Mouse (Mus musculus) thymus, adult 2 months (tissue): ENCODE measurements around the gene Ccdc93. TPM values are rescaled to one million over a fixed set of nuclear protein-coding genes. Genes with fewer than 3 reads are reported as not detected.

Experiments
- DNase-seq: peaks from one replicate; pipeline ENCODE4 v3.0.0; 2021
- H3K27ac ChIP-seq: fragments of 200-500 bp; 2 replicates; pipeline ENCODE4 v1.5.1; 2012; ENCODE audit warnings: low read length, control low read depth; ENCODE audit not compliant: control insufficient read depth, insufficient read depth
- H3K27me3 ChIP-seq: fragments of 200-500 bp; 2 replicates; pipeline ENCODE4 v1.6.1; 2012; ENCODE audit warnings: mild to moderate bottlenecking, low read length, moderate library complexity, mixed read lengths; ENCODE audit not compliant: control insufficient read depth, insufficient read depth
- H3K36me3 ChIP-seq: fragments of 200-500 bp; 2 replicates; pipeline ENCODE4 v1.6.1; 2012; ENCODE audit warnings: mild to moderate bottlenecking, low read length, moderate library complexity; ENCODE audit not compliant: control insufficient read depth, insufficient read depth
- H3K4me1 ChIP-seq: fragments of 200-500 bp; replicated peaks from 2 replicates; pipeline ENCODE4 v1.6.1; 2012; ENCODE audit warnings: low read length; ENCODE audit not compliant: control insufficient read depth, insufficient read depth
- H3K4me3 ChIP-seq: fragments of 200-500 bp; 2 replicates; pipeline ENCODE4 v1.5.1; 2012; ENCODE audit warnings: mild to moderate bottlenecking, low read length, control low read depth, moderate library complexity; ENCODE audit not compliant: control insufficient read depth, insufficient read depth
- CTCF ChIP-seq: fragments of 200-500 bp; IDR thresholded peaks from 2 replicates; pipeline ENCODE4 v1.5.1; 2012; ENCODE audit warnings: mild to moderate bottlenecking, control low read depth, low read length, moderate library complexity, borderline replicate concordance; ENCODE audit not compliant: control insufficient read depth, poor library complexity, insufficient read depth; ENCODE audit errors: extremely low read depth
- POLR2A ChIP-seq: fragments of 200-500 bp; IDR thresholded peaks from 2 replicates; pipeline ENCODE4 v1.6.1; 2012; ENCODE audit warnings: mild to moderate bottlenecking, low read length, control low read depth, moderate library complexity; ENCODE audit not compliant: control insufficient read depth, poor library complexity, insufficient read depth; ENCODE audit errors: extremely low read depth
- WGBS: fragments of 180-500 bp; shearing (Covaris S2); methylation state at CpG from one replicate; pipeline ENCODE4 v1.1.7; 2018; 5-methylcytosine and 5-hydroxymethylcytosine counted together
- polyA plus RNA-seq: library from polyadenylated mRNA; depleted of rRNA; stranded (reverse); fragments of >200 nt; gene quantifications from 2 replicates; pipeline ENCODE4 v1.2.3, GENCODE M21; 2012

The Ccdc93 gene
- polyA plus RNA-seq, 1 experiment = 25.6 TPM

DNA sequence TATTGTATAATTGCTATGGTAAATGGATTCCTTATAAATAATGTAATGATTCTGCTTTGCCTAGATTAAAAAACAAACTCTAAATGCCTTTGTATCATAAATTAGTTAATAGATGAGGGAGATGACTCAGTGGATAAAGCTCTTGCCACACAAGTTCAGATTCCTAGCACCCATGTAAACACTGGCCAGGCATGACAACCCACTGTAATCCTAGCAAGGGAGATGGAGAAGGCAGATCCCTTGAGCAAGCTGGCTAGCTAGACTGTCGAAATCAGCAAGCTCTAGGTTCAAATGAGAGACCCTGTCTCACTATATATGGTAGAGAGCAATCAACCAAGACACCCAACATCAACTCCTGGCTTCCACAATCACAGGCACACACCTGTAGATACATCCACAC, 87.8 kb downstream of the Ccdc93 start:
- Histone ChIP-seq H3K27me3 (no peaks in the 10 kb centered on the region), H3K4me3 (no peak overlapping the region), H3K36me3 (no peaks in the 10 kb centered on the region), H3K4me1 (no peaks in the 10 kb centered on the region), H3K27ac (no peak overlapping the region)
- TF ChIP-seq CTCF (no peak), POLR2A (no peak)
- no peak for DNase-seq
- WGBS = 85% methylated on average over 1 of the region's 1 CpGs

- H3K4me3 ChIP-seq = no peak overlapping the region
- DNase-seq = no peak
- WGBS = 42% methylated on average over 17 of the region's 17 CpGs
- peaks cover 3% of the 10 kb centered on the region; the same call in 1 of the 2 replicates for H3K27me3 ChIP-seq
- no peaks in the 10 kb centered on the region for H3K4me1 ChIP-seq
- TF ChIP-seq POLR2A (no peak), CTCF (no peak)
- no peaks in the 10 kb centered on the region for H3K36me3 ChIP-seq
- no peak overlapping the region for H3K27ac ChIP-seq
Measured at GRCm38 (mm10) chr1:121527061-121527460, 96.2 kb downstream of the Ccdc93 start.

DNA sequence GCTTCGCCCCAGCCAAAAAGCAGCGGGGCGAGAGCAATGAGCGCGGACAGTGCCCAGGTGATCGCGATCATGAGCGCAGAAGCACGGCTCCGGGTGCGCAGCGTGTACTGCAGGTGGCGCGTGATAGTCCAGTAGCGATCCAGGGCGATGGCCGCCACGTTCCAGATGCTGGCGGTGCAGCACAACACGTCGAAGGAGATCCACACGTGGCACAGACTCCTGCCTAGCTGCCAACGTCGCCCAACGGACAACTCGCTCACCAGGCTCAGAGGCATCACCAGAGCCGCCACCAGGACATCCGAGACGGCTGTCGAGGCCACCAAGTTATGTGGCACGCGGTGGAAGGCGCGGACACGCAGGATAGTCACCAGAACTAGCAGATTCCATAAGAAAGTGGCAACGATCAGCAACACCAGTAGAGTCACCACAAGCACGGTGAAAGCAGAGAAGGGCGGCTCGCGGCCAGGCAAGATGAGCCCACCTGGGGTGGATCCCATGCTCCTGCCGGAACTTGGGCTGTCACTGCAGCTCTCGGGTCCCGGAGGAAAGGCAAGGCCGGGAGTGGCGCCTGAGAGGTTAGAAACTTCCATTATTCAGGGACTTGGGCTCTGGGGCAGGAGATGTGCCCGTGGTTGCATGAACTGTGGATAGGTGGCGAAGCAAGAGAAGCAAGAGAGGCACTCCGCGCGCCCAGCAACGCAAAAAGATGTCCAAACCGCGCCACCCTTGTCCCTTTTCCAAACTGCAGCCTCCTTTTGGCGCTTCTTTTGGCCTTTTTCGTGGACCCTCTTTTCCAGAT, 97.0 kb downstream of the Ccdc93 start:
- no peak for DNase-seq
- 21% methylated on average over 55 of the region's 55 CpGs for WGBS
- TF ChIP-seq CTCF (no peak), POLR2A (no peak)
- H3K4me1 ChIP-seq = no peaks in the 10 kb centered on the region
- peaks cover 3% of the 10 kb centered on the region; the same call in 1 of the 2 replicates for H3K27me3 ChIP-seq
- H3K27ac ChIP-seq = no peak overlapping the region
- no peaks in the 10 kb centered on the region for H3K36me3 ChIP-seq
- H3K4me3 ChIP-seq = no peak overlapping the region

GRCm38 (mm10) chr1:121528399-121528720, 97.5 kb downstream of the Ccdc93 start, which contains the start of gene Htr5b:
Htr5b (minus strand) TSS chr1:121528465.
- DNase-seq = no peak
- 8% methylated on average over 11 of the region's 11 CpGs for WGBS

GRCm38 (mm10) chr1:121529286-121529685, 98.4 kb downstream of the Ccdc93 start:
- no peak for TF ChIP-seq POLR2A
- TF ChIP-seq CTCF = no peak
- Histone ChIP-seq H3K36me3 (no peaks in the 10 kb centered on the region), H3K4me3 (no peak overlapping the region), H3K27ac (no peak overlapping the region), H3K4me1 (no peaks in the 10 kb centered on the region), H3K27me3 (peaks cover 3% of the 10 kb centered on the region; the same call in 1 of the 2 replicates)
- 83% methylated on average over 6 of the region's 6 CpGs for WGBS
- no peak for DNase-seq

More at GRCm38 (mm10) chr1:121528399-121528720, 97.5 kb downstream of the Ccdc93 start, which contains the start of gene Htr5b:
- no peak within 1 kb of the TSS for H3K4me3 ChIP-seq
- no peaks in the 10 kb centered on the region for H3K4me1 ChIP-seq
- H3K27ac ChIP-seq = no peak within 1 kb of the TSS
- H3K27me3 ChIP-seq = peaks cover 3% of the 10 kb centered on the region; the same call in 1 of the 2 replicates
- no peak for TF ChIP-seq POLR2A
- TF ChIP-seq CTCF = no peak
- H3K36me3 ChIP-seq = no peaks in the 10 kb centered on the region

DNA sequence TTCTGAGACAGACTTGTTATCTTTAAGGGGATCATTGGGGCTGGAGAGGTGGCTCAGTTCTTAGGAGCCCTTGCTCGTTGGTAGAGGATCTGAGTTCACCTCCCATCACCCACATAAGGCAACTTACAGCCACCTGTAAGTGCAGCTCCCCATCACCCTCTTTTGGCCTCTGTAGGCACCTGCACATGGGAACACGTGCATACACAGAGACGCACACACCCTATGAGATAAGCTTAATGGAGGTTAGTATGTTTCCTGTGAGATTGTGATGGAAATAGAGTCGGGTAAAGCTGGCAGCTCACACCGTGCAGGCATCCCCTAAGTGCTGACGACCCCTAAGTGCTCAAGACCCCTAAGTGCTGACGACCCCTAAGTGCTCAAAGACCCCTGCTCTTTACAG, 100.6 kb downstream of the Ccdc93 start:
- DNase-seq = no peak

DNA sequence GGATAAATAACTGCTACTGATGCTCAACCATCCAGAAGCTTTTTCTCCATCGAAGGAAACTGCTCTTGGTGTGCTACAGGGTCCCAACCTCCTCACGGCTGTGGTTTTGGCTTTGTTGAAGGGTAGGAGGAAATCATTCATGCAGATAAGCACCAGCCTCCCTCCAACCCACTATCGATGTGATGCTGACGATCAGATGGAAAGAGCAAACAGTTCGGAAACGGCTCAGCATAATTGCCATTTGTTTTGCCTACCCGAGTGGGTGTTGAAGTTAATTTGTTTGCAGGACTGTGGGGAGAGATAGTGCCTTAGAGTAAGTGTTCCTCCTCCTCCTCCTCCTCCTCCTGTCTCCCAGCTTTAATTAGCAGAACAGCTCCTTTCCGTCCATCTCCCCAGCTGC, 109.5 kb downstream of the Ccdc93 start:
- no peaks in the 10 kb centered on the region for H3K27me3 ChIP-seq
- H3K4me1 ChIP-seq = no peaks in the 10 kb centered on the region
- no peak for DNase-seq
- no peak overlapping the region for H3K4me3 ChIP-seq
- WGBS = 62% methylated on average over 8 of the region's 8 CpGs
- H3K27ac ChIP-seq = no peak overlapping the region
- TF ChIP-seq POLR2A (no peak), CTCF (no peak)
- H3K36me3 ChIP-seq = no peaks in the 10 kb centered on the region

More for the DNA sequence above, 100.6 kb downstream of the Ccdc93 start:
- H3K27ac ChIP-seq = no peak overlapping the region
- H3K36me3 ChIP-seq = no peaks in the 10 kb centered on the region
- TF ChIP-seq CTCF (no peak), POLR2A (no peak)
- peaks cover 3% of the 10 kb centered on the region; the same call in 1 of the 2 replicates for H3K27me3 ChIP-seq
- WGBS = 67% methylated on average over 7 of the region's 7 CpGs
- no peaks in the 10 kb centered on the region for H3K4me1 ChIP-seq
- no peak overlapping the region for H3K4me3 ChIP-seq
